Mouse (Mus musculus) testis, adult 2 months (tissue): ENCODE measurements around the gene Plin1.

Source experiments
- CTCF ChIP-seq: fragments of 200-500 bp; IDR thresholded peaks from 2 replicates; pipeline ENCODE4 v1.5.1; 2012; ENCODE audit warnings: low read depth, mild to moderate bottlenecking, inconsistent platforms, low read length, moderate library complexity; ENCODE audit not compliant: control insufficient read depth, insufficient read depth, insufficient replicate concordance
- POLR2A ChIP-seq: fragments of 200-500 bp; IDR thresholded peaks from 2 replicates; pipeline ENCODE4 v1.6.1; 2012; ENCODE audit warnings: low read depth, mild to moderate bottlenecking, inconsistent platforms, low read length, moderate library complexity; ENCODE audit not compliant: control insufficient read depth

DNA sequence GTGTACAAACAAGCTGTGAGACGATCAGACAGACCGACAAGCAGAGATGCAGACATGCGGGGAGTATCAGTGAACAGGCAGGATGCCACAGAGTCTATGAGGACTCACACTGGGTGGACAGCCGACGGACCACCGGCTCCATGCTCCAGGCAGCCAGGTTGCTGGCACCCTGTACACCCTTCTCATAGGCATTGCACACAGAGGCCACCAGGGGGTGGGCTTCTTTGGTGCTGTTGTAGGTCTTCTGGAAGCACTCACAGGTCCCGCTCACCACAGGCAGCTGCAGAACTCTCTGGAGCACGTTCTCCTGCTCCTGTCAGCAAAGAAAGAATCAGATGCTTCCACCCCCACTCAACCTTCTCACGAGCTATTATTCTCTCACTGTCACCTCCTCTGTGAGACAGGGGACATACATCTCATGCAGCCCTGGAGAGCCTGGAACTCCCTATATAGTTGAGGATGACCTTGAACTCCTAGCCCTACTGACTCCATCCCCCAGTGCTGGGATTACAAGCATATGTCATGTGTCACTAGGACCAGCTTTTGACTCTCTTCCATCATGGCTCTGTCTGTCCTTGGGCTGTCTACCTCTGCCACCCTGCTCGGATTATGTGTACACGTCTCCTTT, 2.8 kb downstream of the Plin1 start:
- TF ChIP-seq CTCF (peak; percentile 36; the same call in 1 of the 2 replicates), POLR2A (no peak)
